Mouse (Mus musculus) layer of hippocampus, adult 11-12 months (tissue): ENCODE measurements around the gene Med20.
"Not testable (repeated sequence)": the region's sequence is repeated elsewhere in the genome, so short reads cannot be mapped to it uniquely, and the experiment has no call there.

Source experiments
- DNase-seq: peaks from one replicate; pipeline ENCODE4 v3.0.0; 2022; ENCODE audit warnings: low spot score

Med20 gene

DNA sequence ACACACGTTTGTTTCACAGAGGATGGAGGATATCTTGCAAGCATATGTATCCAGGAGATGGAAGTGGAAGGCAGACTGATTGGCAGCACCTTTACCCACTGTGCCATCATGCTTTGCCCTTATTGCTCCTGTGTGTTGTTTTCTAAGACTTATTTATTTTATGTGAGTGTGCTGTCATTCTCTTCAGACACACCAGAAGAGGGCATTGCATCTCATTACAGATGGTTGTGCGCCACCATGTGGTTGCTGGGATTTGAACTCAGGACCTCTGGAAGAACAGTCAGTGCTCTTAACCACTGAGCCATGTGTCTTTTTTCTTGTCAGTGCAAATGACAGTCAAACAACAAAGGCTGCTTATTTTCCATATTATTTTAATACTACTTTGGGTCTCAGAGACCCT lies 16.4 kb downstream of the Med20 start:
- DNase-seq = no peak

DNA sequence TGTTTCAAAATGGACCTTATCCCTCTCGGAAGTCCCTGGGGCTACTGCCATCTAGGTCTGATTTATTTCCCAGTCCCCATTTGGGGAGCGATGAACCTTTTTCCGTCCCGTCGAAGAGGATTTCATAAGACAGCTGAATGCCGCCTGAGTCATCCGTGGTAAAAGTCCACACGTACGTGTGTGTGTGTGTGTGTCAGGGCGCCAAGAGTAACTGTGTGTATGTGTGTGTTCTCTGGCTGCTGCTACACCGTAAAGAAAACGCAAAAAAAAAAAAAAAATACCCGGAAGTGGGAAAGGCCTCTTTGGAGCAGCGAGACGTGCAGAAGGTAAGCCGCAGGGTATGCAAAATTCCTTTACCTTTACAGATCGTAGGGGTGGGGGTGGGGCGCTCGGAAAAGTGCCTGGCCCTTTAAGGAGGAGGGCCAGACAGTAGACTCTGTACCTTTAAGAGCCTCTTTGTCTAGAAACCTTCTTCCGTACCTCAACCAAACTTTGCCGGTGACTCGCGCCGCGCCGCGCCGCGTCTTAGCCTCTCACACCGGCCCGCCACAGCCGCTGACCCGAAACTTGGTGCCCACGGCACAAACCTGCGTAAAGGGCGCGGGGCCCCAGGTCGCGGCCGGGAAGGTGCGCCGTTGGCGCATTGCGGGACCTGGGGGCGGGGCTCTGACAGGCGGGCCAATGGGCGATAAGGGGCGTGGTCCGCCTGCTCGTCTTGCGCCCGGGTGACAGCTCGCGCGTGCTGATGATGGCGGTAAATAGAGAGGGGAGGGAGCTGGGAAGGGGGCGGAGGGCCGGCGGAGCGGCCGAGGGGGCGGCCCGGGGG lies 17.7 kb downstream of the Med20 start:
- DNase-seq = peak; percentile 93

- DNase-seq = peak; percentile 43
Observed at GRCm38 (mm10) chr17:47629717-47630677, 18.6 kb downstream of the Med20 start.

GRCm38 (mm10) chr17:47630678-47631065 lies 19.3 kb downstream of the Med20 start, which contains the start of gene Usp49:
Gene Usp49, plus strand, starts transcription at chr17:47630690.
- DNase-seq = no peak

DNA sequence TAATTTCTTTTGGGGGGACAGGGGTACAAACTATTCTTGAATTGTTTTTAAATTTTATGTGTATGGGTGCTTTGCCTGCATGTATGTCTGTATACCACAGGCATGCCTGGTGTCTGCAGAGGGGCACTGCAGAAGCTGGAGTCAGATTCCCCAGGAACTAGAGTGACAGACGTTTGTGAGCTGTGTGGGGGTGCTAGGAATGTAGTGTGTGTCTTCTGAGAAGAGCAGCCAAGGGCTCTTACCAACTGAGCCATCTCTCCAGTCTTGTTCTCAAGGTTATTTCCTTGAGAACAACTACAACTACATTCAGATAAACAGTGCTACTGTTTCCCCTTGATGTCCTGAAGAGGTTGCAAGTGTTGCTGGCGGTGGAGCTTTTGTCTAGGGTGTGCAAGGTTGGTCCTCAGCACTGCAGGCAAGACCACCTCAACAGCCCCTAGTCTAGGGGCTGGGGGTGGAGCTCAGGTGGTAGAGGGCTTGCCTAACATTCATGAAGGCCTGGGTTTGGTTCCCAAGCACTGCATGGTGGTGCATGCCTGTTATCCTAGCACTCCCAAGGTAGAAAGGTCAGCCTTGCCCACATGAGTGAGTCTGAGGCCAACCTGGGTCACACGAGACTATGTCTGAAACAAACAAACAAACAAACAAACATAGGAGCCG lies 20.9 kb downstream of the Med20 start:
- DNase-seq = no peak

DNA sequence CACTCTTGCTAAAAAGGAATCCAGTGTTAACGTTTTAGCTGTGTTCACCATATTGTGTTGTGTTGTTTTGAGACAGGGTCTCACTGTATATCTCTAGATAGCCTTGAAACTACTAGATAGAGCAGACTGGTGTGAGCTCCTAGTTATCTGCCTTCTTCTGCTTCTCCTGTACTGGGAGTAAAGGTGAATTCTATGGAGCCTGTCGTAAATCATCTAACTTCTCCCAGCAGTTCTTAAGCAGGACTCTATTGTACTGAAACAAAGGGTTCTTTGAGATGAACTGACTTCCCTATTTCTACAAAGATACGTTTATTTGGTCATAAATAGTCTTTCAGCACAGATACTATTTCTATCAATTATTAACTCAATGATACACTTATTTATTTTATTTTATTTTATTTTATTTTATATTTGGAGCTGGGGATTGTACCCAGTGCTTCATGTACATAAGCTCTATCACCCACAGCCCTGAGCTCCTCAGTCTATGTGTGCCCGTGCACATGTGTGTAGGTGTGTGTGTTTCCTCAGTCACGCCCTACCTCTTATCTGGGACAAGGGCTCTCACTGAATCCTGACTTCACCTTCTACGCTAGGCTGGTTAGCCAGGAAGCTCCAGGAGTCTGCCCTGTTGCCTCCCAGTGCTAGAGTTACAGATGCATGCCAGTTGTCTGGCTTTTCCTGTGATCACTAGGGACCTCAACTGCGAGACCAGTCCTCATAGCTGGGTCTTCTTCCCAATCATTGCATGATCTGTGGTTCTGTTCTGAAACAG lies 22.8 kb downstream of the Med20 start:
- DNase-seq = no peak

GRCm38 (mm10) chr17:47642992-47643391 lies 31.6 kb downstream of the Med20 start:
- DNase-seq = no peak

DNA sequence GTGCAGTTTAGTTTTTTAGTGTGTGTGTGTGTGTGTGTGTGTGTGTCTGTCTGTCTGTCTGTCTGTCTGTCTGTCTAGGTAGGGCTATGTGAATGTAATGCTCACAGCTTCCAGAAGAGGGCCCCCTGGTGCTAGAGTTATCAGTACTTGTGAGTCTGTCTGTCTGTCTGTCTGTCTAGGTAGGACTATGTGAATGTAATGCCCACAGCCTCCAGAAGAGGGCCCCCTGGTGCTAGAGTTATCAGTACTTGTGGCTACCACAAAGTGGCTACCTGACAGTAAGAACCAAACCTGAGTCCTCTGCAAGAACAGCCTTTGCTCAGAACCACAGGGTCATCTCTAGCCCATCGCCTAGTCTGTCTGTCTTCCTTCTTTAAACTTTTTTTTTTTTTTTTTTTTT lies 35.3 kb downstream of the Med20 start:
- DNase-seq = peak; percentile 69

- no peak for DNase-seq
Observed at GRCm38 (mm10) chr17:47648966-47649365, 37.6 kb downstream of the Med20 start.

DNA sequence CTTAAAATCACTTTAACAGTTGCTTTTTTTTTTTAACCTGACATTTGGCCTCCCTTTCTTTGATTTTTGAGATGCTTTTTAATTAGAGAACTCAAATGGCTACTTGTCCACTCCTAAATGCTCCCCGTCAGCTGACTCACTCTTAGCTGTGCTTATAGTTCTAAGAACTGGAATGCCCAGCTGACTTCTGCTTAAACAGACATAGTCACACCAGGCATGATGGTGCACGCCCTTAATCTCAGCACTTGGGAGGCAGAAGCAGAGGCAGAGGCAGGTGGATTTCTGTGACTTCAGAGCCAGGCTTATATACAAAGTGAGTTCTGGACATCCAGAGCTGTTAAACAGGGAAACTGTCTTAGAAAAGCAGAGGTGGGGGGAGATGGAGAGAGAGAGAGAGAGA lies 40.6 kb downstream of the Med20 start:
- no peak for DNase-seq

DNA sequence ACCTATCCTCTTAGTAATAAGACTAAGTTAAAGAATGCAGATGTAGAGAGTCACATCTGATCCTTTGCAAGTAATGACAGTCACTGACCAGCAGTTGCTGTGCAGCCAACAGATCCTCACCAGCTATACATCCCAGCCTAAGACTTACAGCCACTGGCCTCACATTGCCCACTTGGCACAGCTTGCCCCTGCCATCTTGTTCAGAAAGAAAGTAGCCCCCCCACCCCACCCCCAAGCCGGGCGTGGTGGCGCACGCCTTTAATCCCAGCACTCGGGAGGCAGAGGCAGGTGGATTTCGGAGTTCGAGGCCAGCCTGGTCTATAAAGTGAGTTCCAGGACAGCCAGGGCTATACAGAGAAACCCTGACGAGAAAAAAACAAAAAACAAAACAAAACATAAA lies 43.0 kb downstream of the Med20 start:
- DNase-seq = not testable (repeated sequence)

- no peak for DNase-seq
Observed at GRCm38 (mm10) chr17:47655697-47656096, 44.3 kb downstream of the Med20 start.

- no peak for DNase-seq
Observed at GRCm38 (mm10) chr17:47657901-47658300, 46.5 kb downstream of the Med20 start.

DNA sequence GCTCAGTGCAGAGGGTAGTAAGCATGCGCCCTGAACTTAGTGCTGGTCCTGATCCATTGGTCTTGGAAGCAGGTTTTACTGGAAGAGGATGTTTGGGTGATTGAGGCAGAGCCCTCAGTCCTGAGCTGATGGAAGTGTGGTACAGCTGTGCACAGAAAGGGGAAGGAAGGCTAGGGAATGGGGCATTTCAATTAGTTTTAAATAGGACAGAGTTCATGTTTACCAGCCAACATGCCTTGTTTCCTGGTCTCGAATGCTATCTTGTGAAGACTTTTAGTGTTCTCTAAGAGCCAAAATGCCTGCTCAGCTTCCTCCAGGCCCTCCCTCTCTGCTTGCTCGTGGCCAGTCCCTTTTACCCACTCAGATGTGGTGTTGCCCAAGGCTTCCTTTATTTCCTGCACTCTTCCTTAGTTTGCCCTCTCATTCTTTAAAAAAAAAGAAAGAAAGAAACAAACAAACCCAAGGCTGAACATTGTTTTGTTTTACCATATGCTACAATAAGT lies 47.4 kb downstream of the Med20 start:
- DNase-seq = no peak

- DNase-seq = no peak
Observed at GRCm38 (mm10) chr17:47663009-47663713, 51.8 kb downstream of the Med20 start.

GRCm38 (mm10) chr17:47664474-47664873 lies 53.1 kb downstream of the Med20 start:
- no peak for DNase-seq

DNA sequence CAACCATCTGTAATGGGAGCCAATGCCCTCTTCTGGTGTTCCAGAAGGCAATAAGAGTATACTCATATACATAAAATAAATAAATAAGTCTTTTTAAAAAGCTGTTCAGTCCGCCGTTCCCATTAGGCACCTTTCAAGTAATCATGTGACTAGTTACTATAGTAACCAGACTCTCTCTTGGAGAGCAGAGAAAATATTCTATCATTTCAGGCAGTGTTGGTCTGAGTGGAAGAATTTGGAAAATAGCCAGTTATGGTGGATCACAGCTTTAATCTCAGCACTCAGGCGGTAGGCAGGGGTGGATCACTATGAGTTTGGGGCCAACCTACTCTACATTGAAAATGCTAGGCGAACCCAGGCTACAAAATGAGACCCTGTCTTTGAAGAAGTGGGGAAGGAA lies 57.8 kb downstream of the Med20 start:
- DNase-seq = no peak

- no peak for DNase-seq
Observed at GRCm38 (mm10) chr17:47671988-47672310, 60.6 kb downstream of the Med20 start.

DNA sequence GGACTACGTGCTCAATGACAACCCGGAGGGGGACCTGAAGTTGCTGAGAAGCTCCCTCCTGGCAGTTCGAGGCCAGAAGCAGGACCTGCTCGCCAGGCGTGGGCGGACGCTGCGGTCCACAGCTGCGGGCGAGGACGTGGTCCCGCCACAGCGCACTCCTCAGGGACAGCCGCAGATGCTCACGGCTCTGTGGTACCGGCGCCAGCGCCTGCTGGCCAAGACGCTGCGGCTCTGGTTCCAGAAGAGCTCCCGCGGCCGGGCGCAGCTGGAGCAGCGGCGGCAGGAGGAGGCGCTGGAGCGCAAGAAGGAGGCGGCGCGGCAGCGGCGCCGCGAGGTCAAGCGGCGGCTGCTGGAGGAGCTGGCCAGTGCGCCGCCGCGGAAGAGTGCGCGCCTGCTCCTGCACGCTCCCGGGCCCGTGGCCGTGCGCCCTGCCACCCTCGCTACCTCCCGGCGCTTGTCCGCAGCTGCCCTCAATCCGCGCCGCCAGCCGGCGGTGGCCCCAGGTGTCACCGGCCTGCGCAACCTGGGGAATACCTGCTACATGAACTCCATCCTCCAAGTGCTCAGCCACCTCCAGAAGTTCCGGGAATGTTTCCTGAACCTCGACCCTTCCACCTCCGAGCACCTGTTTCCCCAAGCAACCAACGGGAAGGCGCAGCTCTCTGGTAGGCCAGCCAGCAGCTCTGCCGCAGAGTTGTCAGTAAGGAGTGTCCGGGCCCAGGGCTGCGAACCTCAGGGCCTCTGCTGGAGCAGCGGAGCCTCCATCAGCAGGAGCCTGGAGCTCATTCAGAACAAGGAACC lies 61.1 kb downstream of the Med20 start:
- DNase-seq = no peak
